Comparison of ENCODE assay signal across 7 mouse cellular contexts in the genomic region with DNA sequence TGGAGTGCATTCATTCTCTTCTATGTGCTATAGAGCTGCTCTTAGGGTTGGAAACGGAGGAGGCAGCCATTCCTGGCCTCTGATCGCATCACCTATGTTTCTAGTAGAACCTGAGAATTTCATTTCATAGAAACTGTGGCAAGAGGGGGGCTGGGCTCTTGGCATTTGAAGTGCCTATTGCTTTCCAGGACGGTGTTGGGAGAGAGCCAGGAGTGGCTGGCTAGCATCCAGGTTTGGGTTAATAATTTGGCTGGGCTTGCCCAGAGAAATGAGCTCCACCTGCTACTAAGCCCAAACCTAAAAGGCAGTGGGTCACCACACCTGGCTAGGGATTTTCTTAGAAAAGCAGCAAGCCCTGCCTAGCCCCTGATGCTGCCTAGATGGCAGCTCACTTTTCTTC. TPM values are rescaled to one million over a fixed set of nuclear protein-coding genes. Genes with fewer than 3 reads are reported as not detected.
DNase-seq lines count a peak whose midpoint lies in the region; ATAC-seq and TF ChIP-seq lines count a peak whose summit lies in the region.

No protein-coding gene starts in this region.

- H3K27me3 ChIP-seq in midbrain, embryonic 14.5 days (ENCODE audit: control insufficient read depth, insufficient read depth, low read length): no peaks in the 10 kb centered on the region
- H3K27me3 ChIP-seq in midbrain, embryonic 11.5 days (ENCODE audit: control insufficient read depth, insufficient read depth, low read length): no peaks in the 10 kb centered on the region
- no peaks in the 10 kb centered on the region for H3K27me3 ChIP-seq in hindbrain, postnatal 0 days (ENCODE audit: insufficient read depth, low read length)
- H3K27me3 ChIP-seq in liver, embryonic 15.5 days: no peaks in the 10 kb centered on the region

- H3K4me2 ChIP-seq in midbrain, embryonic 14.5 days (ENCODE audit: low read length): no peak overlapping the region
- H3K4me2 ChIP-seq in midbrain, embryonic 11.5 days: no peak overlapping the region
- H3K4me2 ChIP-seq in hindbrain, postnatal 0 days (ENCODE audit: low read depth, low read length): no peak overlapping the region
- H3K4me2 ChIP-seq in liver, embryonic 15.5 days: peak overlapping the region; percentile 46

- no peaks in the 10 kb centered on the region for H3K9me3 ChIP-seq in midbrain, embryonic 14.5 days (ENCODE audit: control insufficient read depth, low read length)
- H3K9me3 ChIP-seq in midbrain, embryonic 11.5 days (ENCODE audit: control insufficient read depth, low read length): no peaks in the 10 kb centered on the region
- H3K9me3 ChIP-seq in hindbrain, postnatal 0 days (ENCODE audit: low read length): no peaks in the 10 kb centered on the region
- no peaks in the 10 kb centered on the region for H3K9me3 ChIP-seq in liver, embryonic 15.5 days (replicated peaks)

- H3K27ac ChIP-seq in midbrain, embryonic 14.5 days (replicated peaks; ENCODE audit: low read depth, low read length): no peak overlapping the region
- H3K27ac ChIP-seq in midbrain, embryonic 11.5 days (ENCODE audit: low read depth, low read length): no peak overlapping the region
- no peak overlapping the region for H3K27ac ChIP-seq in hindbrain, postnatal 0 days
- H3K27ac ChIP-seq in liver, embryonic 15.5 days (replicated peaks): peak overlapping the region; percentile 71

- TF ChIP-seq CTCF in hindbrain, postnatal 0 days (IDR thresholded peaks at IDR 0.05; ENCODE audit: low read depth): no peak

- H3K9ac ChIP-seq in midbrain, embryonic 14.5 days (replicated peaks; ENCODE audit: low read length): no peak overlapping the region
- H3K9ac ChIP-seq in midbrain, embryonic 11.5 days (ENCODE audit: low read length): no peak overlapping the region
- H3K9ac ChIP-seq in hindbrain, postnatal 0 days (replicated peaks; ENCODE audit: low read length): no peak overlapping the region
- H3K9ac ChIP-seq in liver, embryonic 15.5 days: peak overlapping the region; percentile 35; the same call in 1 of the 2 replicates

- ATAC-seq in midbrain, embryonic 14.5 days (ENCODE audit: low FRiP score, low TSS enrichment): no peak
- no peak for ATAC-seq in midbrain, embryonic 11.5 days (ENCODE audit: low FRiP score)
- no peak for ATAC-seq in hindbrain, postnatal 0 days
- no peak; the same call in 1 of the 2 replicates for ATAC-seq in liver, embryonic 15.5 days (ENCODE audit: insufficient read depth)

- H3K36me3 ChIP-seq in midbrain, embryonic 14.5 days (ENCODE audit: control insufficient read depth, insufficient read depth, low read length): peaks cover 9% of the 10 kb centered on the region; the same call in 1 of the 2 replicates
- no peaks in the 10 kb centered on the region for H3K36me3 ChIP-seq in midbrain, embryonic 11.5 days (ENCODE audit: control insufficient read depth, insufficient read depth, low read length)
- H3K36me3 ChIP-seq in hindbrain, postnatal 0 days (ENCODE audit: insufficient read depth, low read length): peaks cover 6% of the 10 kb centered on the region; the same call in 1 of the 2 replicates
- H3K36me3 ChIP-seq in liver, embryonic 15.5 days (replicated peaks): no peaks in the 10 kb centered on the region

- 72% methylated on average over 3 of the region's 3 CpGs for WGBS in midbrain, embryonic 14.5 days
- WGBS in midbrain, embryonic 11.5 days: 86% methylated on average over 3 of the region's 3 CpGs
- WGBS in hindbrain, postnatal 0 days: 59% methylated on average over 3 of the region's 3 CpGs
- WGBS in liver, embryonic 15.5 days (ENCODE audit: insufficient replicate concordance): 64% methylated on average over 3 of the region's 3 CpGs

- peaks cover 29% of the 10 kb centered on the region for H3K4me1 ChIP-seq in midbrain, embryonic 14.5 days (ENCODE audit: control insufficient read depth, insufficient read depth, low read length)
- peaks cover 27% of the 10 kb centered on the region for H3K4me1 ChIP-seq in midbrain, embryonic 11.5 days (ENCODE audit: control insufficient read depth, insufficient read depth, low read length)
- peaks cover 7% of the 10 kb centered on the region for H3K4me1 ChIP-seq in hindbrain, postnatal 0 days (ENCODE audit: insufficient read depth, low read length)
- peaks cover 89% of the 10 kb centered on the region for H3K4me1 ChIP-seq in liver, embryonic 15.5 days (replicated peaks)

- H3K4me3 ChIP-seq in midbrain, embryonic 14.5 days (replicated peaks; ENCODE audit: low read depth, low read length): no peak overlapping the region
- H3K4me3 ChIP-seq in midbrain, embryonic 11.5 days (ENCODE audit: low read depth, low read length): no peak overlapping the region
- H3K4me3 ChIP-seq in hindbrain, postnatal 0 days (ENCODE audit: low read length): no peak overlapping the region
- no peak overlapping the region for H3K4me3 ChIP-seq in liver, embryonic 15.5 days (replicated peaks)

- peak; percentile 62 for DNase-seq in midbrain, embryonic 14.5 days
- DNase-seq in midbrain, embryonic 11.5 days (ENCODE audit: low spot score, missing footprints): no peak
- peak; percentile 69 for DNase-seq in brain, adult 2 months (ENCODE audit: low read depth, low spot score)
- DNase-seq in hindbrain, postnatal 0 days (ENCODE audit: low spot score): peak; percentile 66
- peak; percentile 67 to 82 for DNase-seq in urinary bladder, postnatal 36 days (ENCODE audit: low spot score in 2 of 2)
- no peak for DNase-seq in spleen, postnatal 36 days (ENCODE audit: low spot score in 2 of 2)

RNA-seq across cellular contexts. Expression of gene Hic2, which starts 18.2 kb away (rescaled TPM):
- polyA plus RNA-seq in midbrain, embryonic 14.5 days (2014; fragmentation: Nextera tagmentation; extraction: Ambion mirVana): 6.4 and 7.7 TPM in 2 replicates
- polyA plus RNA-seq in midbrain, embryonic 11.5 days (2014; fragmentation: Nextera tagmentation; extraction: Ambion mirVana): 10.3 and 10.8 TPM in 2 replicates
- 10.0 and 13.1 TPM in 2 replicates for total RNA-seq in hindbrain, postnatal 0 days (2014; rRNA removed)
- polyA plus RNA-seq in hindbrain, postnatal 0 days (2015; fragmentation: Nextera tagmentation; extraction: Ambion mirVana): 4.7 and 5.1 TPM in 2 replicates
- polyA plus RNA-seq in liver, embryonic 15.5 days (2015; fragmentation: Nextera tagmentation; extraction: Ambion mirVana): 2.6 and 3.6 TPM in 2 replicates

RNA-seq across cellular contexts. Expression of gene Tmem191c, which starts 24.3 kb away (rescaled TPM):
- 25.3 and 38.0 TPM in 2 replicates for polyA plus RNA-seq in midbrain, embryonic 14.5 days (2014; fragmentation: Nextera tagmentation; extraction: Ambion mirVana)
- 6.8 and 7.4 TPM in 2 replicates for polyA plus RNA-seq in midbrain, embryonic 11.5 days (2014; fragmentation: Nextera tagmentation; extraction: Ambion mirVana)
- total RNA-seq in hindbrain, postnatal 0 days (2014; rRNA removed): 65.0 and 76.9 TPM in 2 replicates
- polyA plus RNA-seq in hindbrain, postnatal 0 days (2015; fragmentation: Nextera tagmentation; extraction: Ambion mirVana): 112 and 125 TPM in 2 replicates
- 3.9 and 4.4 TPM in 2 replicates for polyA plus RNA-seq in liver, embryonic 15.5 days (2015; fragmentation: Nextera tagmentation; extraction: Ambion mirVana)

RNA-seq across cellular contexts. Expression of gene Rimbp3, which starts 43.1 kb away (rescaled TPM):
- polyA plus RNA-seq in midbrain, embryonic 14.5 days (2014; fragmentation: Nextera tagmentation; extraction: Ambion mirVana): 1.8 and 2.0 TPM in 2 replicates
- polyA plus RNA-seq in midbrain, embryonic 11.5 days (2014; fragmentation: Nextera tagmentation; extraction: Ambion mirVana): 1.2 and 1.7 TPM in 2 replicates
- total RNA-seq in hindbrain, postnatal 0 days (2014; rRNA removed): 1.9 and 4.3 TPM in 2 replicates
- 1.0 and 1.3 TPM in 2 replicates for polyA plus RNA-seq in hindbrain, postnatal 0 days (2015; fragmentation: Nextera tagmentation; extraction: Ambion mirVana)
- polyA plus RNA-seq in liver, embryonic 15.5 days (2015; fragmentation: Nextera tagmentation; extraction: Ambion mirVana): 0.06 and 0.09 TPM in 2 replicates

RNA-seq across cellular contexts. Expression of gene Ube2l3, which starts 49.1 kb away (rescaled TPM):
- polyA plus RNA-seq in midbrain, embryonic 14.5 days (2014; fragmentation: Nextera tagmentation; extraction: Ambion mirVana): 272 and 297 TPM in 2 replicates
- polyA plus RNA-seq in midbrain, embryonic 11.5 days (2014; fragmentation: Nextera tagmentation; extraction: Ambion mirVana): 429 and 446 TPM in 2 replicates
- 82.7 and 93.6 TPM in 2 replicates for total RNA-seq in hindbrain, postnatal 0 days (2014; rRNA removed)
- polyA plus RNA-seq in hindbrain, postnatal 0 days (2015; fragmentation: Nextera tagmentation; extraction: Ambion mirVana): 325 and 326 TPM in 2 replicates
- polyA plus RNA-seq in liver, embryonic 15.5 days (2015; fragmentation: Nextera tagmentation; extraction: Ambion mirVana): 169 and 186 TPM in 2 replicates

Comparison
In these comparisons a context has a peak if more than half of its experiments do, and no peak if none do; other contexts are left out.
1. DNase-seq: peak in midbrain, embryonic 14.5 days (single experiment), brain, adult 2 months (single experiment), hindbrain, postnatal 0 days (single experiment) and urinary bladder, postnatal 36 days (2 of 2); none in midbrain, embryonic 11.5 days (single experiment) and spleen, postnatal 36 days (0 of 2).